Mouse (Mus musculus): Measurements from ENCODE around the gene Cntn4. TPM values are rescaled to one million over a fixed set of nuclear protein-coding genes. Genes with fewer than 3 reads are reported as not detected.

Cntn4 gene
- polyA plus RNA-seq, 2 experiments: 0.02 TPM; not detected in 1

GRCm38 (mm10) chr6:106646945-106647344 is 969.5 kb downstream of the Cntn4 start:
- H3K4me1 ChIP-seq (replicated peaks; ENCODE audit: control insufficient read depth in 2 of 2, insufficient read depth in 2 of 2, low read length in 1 of 2): no peaks in the 10 kb centered on the region
- H3K4me2 ChIP-seq (ENCODE audit: low read depth): no peak overlapping the region
- no peak overlapping the region for H3K4me3 ChIP-seq (ENCODE audit: insufficient read depth in 1 of 2, low read depth in 2 of 2, low read length in 2 of 2)
- TF ChIP-seq CTCF (IDR thresholded peaks at IDR 0.05; ENCODE audit: low read depth): no peak
- TF ChIP-seq EP300 (IDR thresholded peaks at IDR 0.05; ENCODE audit: low read depth): no peak
- no peak for ATAC-seq (ENCODE audit: insufficient read depth)
- H3K27ac ChIP-seq: no peak overlapping the region
- no peak for DNase-seq (ENCODE audit: low read depth in 3 of 3, low spot score in 3 of 3)
- no peaks in the 10 kb centered on the region for H3K36me3 ChIP-seq (replicated peaks; ENCODE audit: control insufficient read depth, insufficient read depth, low read depth)
- WGBS (ENCODE audit: insufficient replicate concordance): 35% methylated on average over 4 of the region's 4 CpGs
- no peak overlapping the region for H3K9ac ChIP-seq (replicated peaks)
- H3K27me3 ChIP-seq (ENCODE audit: control insufficient read depth, insufficient read depth, low read length): no peaks in the 10 kb centered on the region
- H3K9me3 ChIP-seq (ENCODE audit: control insufficient read depth, low read length): no peaks in the 10 kb centered on the region

- DNase-seq (ENCODE audit: low read depth in 3 of 3, low spot score in 3 of 3) (peak in 2 of 3 experiments; percentile 1 to 2), ATAC-seq (ENCODE audit: insufficient read depth) (no peak)
Measured at GRCm38 (mm10) chr6:106663780-106664651, 986.6 kb downstream of the Cntn4 start.

GRCm38 (mm10) chr6:106675581-106675980 is 998.1 kb downstream of the Cntn4 start:
- H3K9ac ChIP-seq (replicated peaks): no peak overlapping the region
- no peaks in the 10 kb centered on the region for H3K9me3 ChIP-seq (ENCODE audit: control insufficient read depth, low read length)
- H3K4me2 ChIP-seq (ENCODE audit: low read depth): no peak overlapping the region
- no peaks in the 10 kb centered on the region for H3K36me3 ChIP-seq (replicated peaks; ENCODE audit: control insufficient read depth, insufficient read depth, low read depth)
- H3K4me1 ChIP-seq (replicated peaks; ENCODE audit: control insufficient read depth in 2 of 2, insufficient read depth in 2 of 2, low read length in 1 of 2): no peaks in the 10 kb centered on the region
- H3K27me3 ChIP-seq (ENCODE audit: control insufficient read depth, insufficient read depth, low read length): no peaks in the 10 kb centered on the region
- TF ChIP-seq CTCF (IDR thresholded peaks at IDR 0.05; ENCODE audit: low read depth) (no peak), EP300 (IDR thresholded peaks at IDR 0.05; ENCODE audit: low read depth) (no peak)
- no peak overlapping the region for H3K27ac ChIP-seq
- WGBS (ENCODE audit: insufficient replicate concordance): 66% methylated on average over 8 of the region's 8 CpGs
- DNase-seq (ENCODE audit: low read depth in 3 of 3, low spot score in 3 of 3) (no peak), ATAC-seq (ENCODE audit: insufficient read depth) (no peak)
- H3K4me3 ChIP-seq (ENCODE audit: insufficient read depth in 1 of 2, low read depth in 2 of 2, low read length in 2 of 2): no peak overlapping the region

More at GRCm38 (mm10) chr6:106663780-106664651, 986.6 kb downstream of the Cntn4 start:
- no peaks in the 10 kb centered on the region for H3K27me3 ChIP-seq (ENCODE audit: control insufficient read depth, insufficient read depth, low read length)
- H3K4me3 ChIP-seq (ENCODE audit: insufficient read depth in 1 of 2, low read depth in 2 of 2, low read length in 2 of 2): no peak overlapping the region
- no peaks in the 10 kb centered on the region for H3K36me3 ChIP-seq (replicated peaks; ENCODE audit: control insufficient read depth, insufficient read depth, low read depth)
- H3K9ac ChIP-seq (replicated peaks): no peak overlapping the region
- H3K27ac ChIP-seq: no peak overlapping the region
- H3K4me2 ChIP-seq (ENCODE audit: low read depth): no peak overlapping the region
- H3K9me3 ChIP-seq (ENCODE audit: control insufficient read depth, low read length): no peaks in the 10 kb centered on the region
- peak; percentile 63 for TF ChIP-seq CTCF (IDR thresholded peaks at IDR 0.05; ENCODE audit: low read depth)
- TF ChIP-seq EP300 (IDR thresholded peaks at IDR 0.05; ENCODE audit: low read depth): no peak
- 21% methylated on average over 6 of the region's 6 CpGs for WGBS (ENCODE audit: insufficient replicate concordance)
- H3K4me1 ChIP-seq (replicated peaks; ENCODE audit: control insufficient read depth in 2 of 2, insufficient read depth in 2 of 2, low read length in 1 of 2): no peaks in the 10 kb centered on the region

GRCm38 (mm10) chr6:106701931-106702330 is 1024.5 kb downstream of the Cntn4 start:
- TF ChIP-seq CTCF (IDR thresholded peaks at IDR 0.05; ENCODE audit: low read depth) (no peak), EP300 (IDR thresholded peaks at IDR 0.05; ENCODE audit: low read depth) (no peak)
- no peak overlapping the region for H3K9ac ChIP-seq (replicated peaks)
- DNase-seq (ENCODE audit: low read depth in 3 of 3, low spot score in 3 of 3) (no peak), ATAC-seq (ENCODE audit: insufficient read depth) (no peak)
- no peaks in the 10 kb centered on the region for H3K27me3 ChIP-seq (ENCODE audit: control insufficient read depth, insufficient read depth, low read length)
- H3K4me2 ChIP-seq (ENCODE audit: low read depth): no peak overlapping the region
- H3K36me3 ChIP-seq (replicated peaks; ENCODE audit: control insufficient read depth, insufficient read depth, low read depth): no peaks in the 10 kb centered on the region
- no peak overlapping the region for H3K27ac ChIP-seq
- no peaks in the 10 kb centered on the region for H3K9me3 ChIP-seq (ENCODE audit: control insufficient read depth, low read length)
- H3K4me1 ChIP-seq (replicated peaks; ENCODE audit: control insufficient read depth in 2 of 2, insufficient read depth in 2 of 2, low read length in 1 of 2): no peaks in the 10 kb centered on the region
- H3K4me3 ChIP-seq (ENCODE audit: insufficient read depth in 1 of 2, low read depth in 2 of 2, low read length in 2 of 2): no peak overlapping the region
- WGBS (ENCODE audit: insufficient replicate concordance): 47% methylated on average over 3 of the region's 3 CpGs

- TF ChIP-seq CTCF (IDR thresholded peaks at IDR 0.05; ENCODE audit: low read depth): no peak
- no peak for TF ChIP-seq EP300 (IDR thresholded peaks at IDR 0.05; ENCODE audit: low read depth)
- no peak overlapping the region for H3K27ac ChIP-seq
- ATAC-seq (ENCODE audit: insufficient read depth) (no peak), DNase-seq (ENCODE audit: low read depth in 3 of 3, low spot score in 3 of 3) (no peak)
- WGBS (ENCODE audit: insufficient replicate concordance): 22% methylated on average over 3 of the region's 3 CpGs
- no peak overlapping the region for H3K4me2 ChIP-seq (ENCODE audit: low read depth)
- H3K9me3 ChIP-seq (ENCODE audit: control insufficient read depth, low read length): no peaks in the 10 kb centered on the region
- no peak overlapping the region for H3K9ac ChIP-seq (replicated peaks)
- H3K4me3 ChIP-seq (ENCODE audit: insufficient read depth in 1 of 2, low read depth in 2 of 2, low read length in 2 of 2): no peak overlapping the region
- H3K36me3 ChIP-seq (replicated peaks; ENCODE audit: control insufficient read depth, insufficient read depth, low read depth): no peaks in the 10 kb centered on the region
- no peaks in the 10 kb centered on the region for H3K4me1 ChIP-seq (replicated peaks; ENCODE audit: control insufficient read depth in 2 of 2, insufficient read depth in 2 of 2, low read length in 1 of 2)
- H3K27me3 ChIP-seq (ENCODE audit: control insufficient read depth, insufficient read depth, low read length): no peaks in the 10 kb centered on the region
Measured at GRCm38 (mm10) chr6:106705506-106706035, 1028.1 kb downstream of the Cntn4 start.

Measured in liver, embryonic 14.5 days (tissue).